Mouse (Mus musculus) liver, adult 2 months (tissue): ENCODE results near the gene Tdrd12.
A peak's percentile ranks its signal among the peaks of the same experiment; 100 is the strongest.

Source experiments
- CTCF ChIP-seq: fragments of 200-500 bp; IDR thresholded peaks from 2 replicates; pipeline ENCODE4 v1.5.1; 2011; ENCODE audit warnings: low read depth, low read length, control low read depth
- POLR2A ChIP-seq: fragments of 200-500 bp; IDR thresholded peaks from 2 replicates; pipeline ENCODE4 v1.6.1; 2011; ENCODE audit warnings: low read length, control low read depth; ENCODE audit not compliant: insufficient read depth; ENCODE audit errors: extremely low read depth

DNA sequence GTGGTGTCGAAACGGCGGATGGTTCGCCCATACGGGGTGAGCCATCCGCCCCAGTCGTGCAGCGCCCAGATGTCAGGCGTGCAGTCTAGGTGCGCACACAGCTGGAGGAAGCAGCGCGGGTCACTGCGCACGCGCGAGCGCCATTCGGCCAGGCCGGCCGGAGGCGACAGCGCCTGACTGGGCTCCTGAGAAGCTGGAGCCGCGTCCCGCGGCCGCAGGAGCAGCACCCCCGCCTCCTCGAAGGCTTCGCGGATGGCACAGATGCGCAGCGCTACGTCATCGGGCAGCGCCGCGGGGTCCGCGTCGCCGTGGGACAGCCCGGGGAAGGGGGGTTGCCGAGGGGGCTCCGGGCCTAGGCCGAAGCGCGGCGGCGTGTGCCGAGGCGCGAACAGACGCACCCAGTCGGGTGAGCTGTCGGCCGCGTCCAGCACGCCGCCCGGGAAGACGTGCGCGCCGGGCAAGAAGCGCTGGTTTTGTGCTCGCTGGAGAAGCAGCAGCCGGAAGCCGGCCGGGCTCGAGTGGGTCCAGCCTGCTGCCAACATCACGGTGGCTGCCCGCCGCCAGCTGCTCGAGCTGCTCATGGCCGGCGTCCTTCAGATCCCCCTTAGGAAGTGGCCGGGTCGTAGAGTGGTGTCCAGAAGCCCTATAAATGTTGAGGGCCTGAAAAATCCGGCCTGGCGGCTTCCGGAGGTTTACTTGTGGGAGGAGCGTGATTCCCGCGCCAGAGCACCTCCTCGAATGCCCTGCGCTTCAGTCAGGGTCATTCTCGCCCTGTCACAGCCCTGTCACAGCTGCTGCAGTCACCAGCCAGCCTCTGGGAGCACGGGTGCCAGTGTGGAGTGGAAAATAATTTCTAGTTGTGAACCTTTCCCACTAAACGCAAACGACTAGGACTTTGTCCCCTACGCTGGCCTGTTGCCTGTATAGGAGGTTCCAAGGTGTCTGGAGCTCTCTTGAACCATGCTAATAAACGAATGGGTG lies 18.0 kb upstream of the Tdrd12 start:
- TF ChIP-seq CTCF (no peak), POLR2A (peak; percentile 75; the same call in 1 of the 2 replicates)
